Mouse (Mus musculus) megakaryocyte, embryonic 14.5 days (primary cell): ENCODE data around the gene Npffr2.

ENCODE experiments used
- FLI1 ChIP-seq: IDR thresholded peaks from 2 replicates; pipeline ENCODE4 v1.6.1; 2012; ENCODE audit warnings: low read length, inconsistent platforms, mixed read lengths
- GATA1 ChIP-seq: IDR thresholded peaks from 3 replicates; pipeline ENCODE4 v1.6.1; 2012; ENCODE audit warnings: mixed read lengths, low read length, inconsistent platforms, borderline replicate concordance

DNA sequence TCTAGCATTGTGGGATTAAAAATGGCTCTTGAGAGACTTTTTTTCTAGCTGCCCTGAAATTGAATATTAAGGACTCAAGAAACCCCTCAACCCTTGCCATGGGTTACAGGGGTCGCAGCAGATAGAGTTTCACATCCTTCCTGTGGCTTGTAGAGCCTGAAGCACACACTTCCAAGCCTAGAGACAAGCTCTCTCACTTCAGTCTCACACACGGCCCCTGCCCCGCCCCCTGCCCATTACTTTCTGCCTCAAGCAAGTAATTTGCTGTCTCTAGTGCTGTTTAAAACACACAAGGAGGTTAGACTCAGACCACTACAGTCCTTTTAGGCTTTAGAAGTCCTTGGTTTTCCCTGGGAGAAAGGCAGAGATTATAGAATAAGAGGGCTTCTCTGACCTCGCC is 1.7 kb downstream of the Npffr2 start:
- TF ChIP-seq GATA1 (no peak), FLI1 (no peak)
